Comparison of ENCODE assay signal across 10 mouse cellular contexts in the genomic region with DNA sequence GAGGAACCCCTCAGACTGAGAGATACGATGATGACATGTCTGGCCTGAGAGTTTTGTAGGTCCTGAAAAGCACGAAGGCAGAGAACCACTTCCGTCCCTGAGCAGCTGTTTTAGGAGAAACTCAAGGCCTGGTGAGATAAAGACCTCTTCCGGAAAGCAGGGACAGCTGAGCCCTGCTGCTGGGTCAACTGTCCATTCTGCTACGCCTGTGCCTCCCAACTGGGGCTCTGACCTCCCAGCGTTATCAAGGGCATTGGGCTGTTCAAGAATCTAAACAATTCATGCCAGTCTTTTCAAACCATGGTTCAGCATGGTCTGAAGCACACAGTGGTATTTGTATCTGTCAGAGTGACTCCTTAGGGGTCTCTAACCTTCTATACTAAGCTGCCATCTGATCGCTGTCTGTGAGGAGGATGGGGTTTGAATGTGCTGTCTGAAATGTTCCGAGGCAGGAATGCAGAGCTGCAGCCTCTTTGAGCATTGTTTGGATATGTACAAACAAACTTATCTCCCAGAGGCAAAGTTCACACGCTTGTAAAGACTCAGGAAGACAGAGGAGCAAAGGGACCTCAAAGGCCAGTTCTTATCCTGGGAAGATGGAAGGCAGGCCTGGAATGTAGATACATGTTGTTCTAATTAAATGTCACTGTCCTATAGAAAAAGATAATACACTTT.
DNase-seq lines count a peak whose midpoint lies in the region; ATAC-seq and TF ChIP-seq lines count a peak whose summit lies in the region.
"Had no signal": no experiment of that assay in that cellular context is flagged by ENCODE, and none has a peak within 500 bp of the region (broad histone marks: within the 10 kb centered on the region; RNA-seq: fewer than 3 reads in every experiment).

No protein-coding gene starts in this region.

- no peak for ATAC-seq in hindbrain, embryonic 13.5 days (ENCODE audit: low FRiP score)
- ATAC-seq in hindbrain, embryonic 11.5 days (ENCODE audit: low FRiP score) = no peak
- no peak for ATAC-seq in intestine, postnatal 0 days
- peak; percentile 65 for ATAC-seq in lung, postnatal 0 days

- H3K9me3 ChIP-seq in hindbrain, embryonic 13.5 days = no peaks in the 10 kb centered on the region
- no peaks in the 10 kb centered on the region for H3K9me3 ChIP-seq in hindbrain, embryonic 11.5 days (ENCODE audit: control insufficient read depth, low read length)
- no peaks in the 10 kb centered on the region for H3K9me3 ChIP-seq in intestine, postnatal 0 days (ENCODE audit: control insufficient read depth)
- no peaks in the 10 kb centered on the region for H3K9me3 ChIP-seq in lung, postnatal 0 days (ENCODE audit: low read length)
- H3K9me3 ChIP-seq: forebrain, embryonic 12.5 days had no signal

- H3K27ac ChIP-seq in hindbrain, embryonic 13.5 days = peak overlapping the region; percentile 30; the same call in 1 of the 2 replicates
- no peak overlapping the region; the same call in 1 of the 2 replicates for H3K27ac ChIP-seq in hindbrain, embryonic 11.5 days (ENCODE audit: low read depth, low read length)
- H3K27ac ChIP-seq in cortical plate, adult 2 months (ENCODE audit: insufficient read depth, low read length) = peak overlapping the region; percentile 75; the same call in 1 of the 2 replicates
- H3K27ac ChIP-seq in intestine, postnatal 0 days (ENCODE audit: low read depth, low read length) = peak overlapping the region; percentile 55
- H3K27ac ChIP-seq in lung, postnatal 0 days (ENCODE audit: low read length) = peak overlapping the region; percentile 27
- H3K27ac ChIP-seq in left cerebral cortex, adult 2 months = no peak overlapping the region
- H3K27ac ChIP-seq: forebrain, embryonic 12.5 days had no signal

- no peak for TF ChIP-seq EP300 in lung, postnatal 0 days (IDR thresholded peaks at IDR 0.05)

- DNase-seq in hindbrain, embryonic 11.5 days (ENCODE audit: low spot score) = no peak
- DNase-seq in lung, postnatal 0 days (ENCODE audit: low spot score) = peak; percentile 60
- no peak for DNase-seq in left cerebral cortex, adult 2 months (ENCODE audit: extremely low spot score in 1 of 2, low spot score in 2 of 2)
- DNase-seq in cerebellum, adult 11-12 months = no peak
- DNase-seq in cerebellum, adult 11 months = no peak
- DNase-seq: layer of hippocampus, postnatal 36 days had no signal

- H3K27me3 ChIP-seq in hindbrain, embryonic 13.5 days = no peaks in the 10 kb centered on the region
- no peaks in the 10 kb centered on the region for H3K27me3 ChIP-seq in hindbrain, embryonic 11.5 days (ENCODE audit: control insufficient read depth, insufficient read depth, low read length)
- H3K27me3 ChIP-seq in intestine, postnatal 0 days (replicated peaks; ENCODE audit: control insufficient read depth, insufficient read depth, low read length) = no peaks in the 10 kb centered on the region
- no peaks in the 10 kb centered on the region for H3K27me3 ChIP-seq in lung, postnatal 0 days (replicated peaks; ENCODE audit: insufficient read depth, low read length)
- H3K27me3 ChIP-seq: forebrain, embryonic 12.5 days had no signal

- TF ChIP-seq CTCF in cortical plate, adult 2 months (IDR thresholded peaks at IDR 0.05; ENCODE audit: extremely low read depth, insufficient read depth, low read length) = no peak
- TF ChIP-seq CTCF in intestine, postnatal 0 days (IDR thresholded peaks at IDR 0.05; ENCODE audit: low read depth) = no peak
- TF ChIP-seq CTCF in lung, postnatal 0 days (IDR thresholded peaks at IDR 0.05) = no peak
- no peak for TF ChIP-seq CTCF in left cerebral cortex, adult 2 months (IDR thresholded peaks at IDR 0.05)

- peaks cover 8% of the 10 kb centered on the region; the same call in 1 of the 2 replicates for H3K4me1 ChIP-seq in hindbrain, embryonic 13.5 days (replicated peaks)
- H3K4me1 ChIP-seq in hindbrain, embryonic 11.5 days (replicated peaks; ENCODE audit: control insufficient read depth, insufficient read depth, low read length) = no peaks in the 10 kb centered on the region
- H3K4me1 ChIP-seq in cortical plate, adult 2 months (ENCODE audit: control insufficient read depth, insufficient read depth, low read length) = no peaks in the 10 kb centered on the region; the same call in 1 of the 2 replicates
- peaks cover 15% of the 10 kb centered on the region; the same call in 1 of the 2 replicates for H3K4me1 ChIP-seq in intestine, postnatal 0 days (replicated peaks; ENCODE audit: control insufficient read depth, insufficient read depth, low read length)
- H3K4me1 ChIP-seq in lung, postnatal 0 days (ENCODE audit: insufficient read depth, low read depth, low read length) = peaks cover 14% of the 10 kb centered on the region; the same call in 1 of the 2 replicates

- no peak for TF ChIP-seq POLR2A in cortical plate, adult 2 months (IDR thresholded peaks at IDR 0.05; ENCODE audit: extremely low read depth, insufficient read depth, low read length)

- no peak overlapping the region for H3K9ac ChIP-seq in hindbrain, embryonic 13.5 days
- H3K9ac ChIP-seq in hindbrain, embryonic 11.5 days (ENCODE audit: low read depth, low read length) = no peak overlapping the region
- H3K9ac ChIP-seq in intestine, postnatal 0 days (ENCODE audit: low read depth, low read length) = no peak overlapping the region
- H3K9ac ChIP-seq in lung, postnatal 0 days (replicated peaks; ENCODE audit: low read depth) = no peak overlapping the region
- H3K9ac ChIP-seq: forebrain, embryonic 12.5 days had no signal

- H3K4me2 ChIP-seq in hindbrain, embryonic 13.5 days = no peak overlapping the region
- no peak overlapping the region for H3K4me2 ChIP-seq in hindbrain, embryonic 11.5 days (replicated peaks; ENCODE audit: low read depth, low read length)
- no peak overlapping the region for H3K4me2 ChIP-seq in intestine, postnatal 0 days (replicated peaks; ENCODE audit: low read depth)
- no peak overlapping the region for H3K4me2 ChIP-seq in lung, postnatal 0 days (replicated peaks; ENCODE audit: low read depth, low read length)
- H3K4me2 ChIP-seq: forebrain, embryonic 12.5 days had no signal

- 34% methylated on average over 9 of the region's 9 CpGs for WGBS in hindbrain, embryonic 13.5 days
- WGBS in hindbrain, embryonic 11.5 days = 25% methylated on average over 9 of the region's 9 CpGs
- 29% methylated on average over 9 of the region's 9 CpGs for WGBS in intestine, postnatal 0 days
- 18% methylated on average over 9 of the region's 9 CpGs for WGBS in lung, postnatal 0 days

- no peak overlapping the region for H3K4me3 ChIP-seq in hindbrain, embryonic 13.5 days
- H3K4me3 ChIP-seq in hindbrain, embryonic 11.5 days (ENCODE audit: low read depth, low read length) = no peak overlapping the region
- no peak overlapping the region for H3K4me3 ChIP-seq in cortical plate, adult 2 months (ENCODE audit: insufficient read depth, low read length)
- no peak overlapping the region for H3K4me3 ChIP-seq in intestine, postnatal 0 days (ENCODE audit: low read depth, low read length)
- H3K4me3 ChIP-seq in lung, postnatal 0 days (ENCODE audit: low read depth, low read length) = no peak overlapping the region
- H3K4me3 ChIP-seq in left cerebral cortex, adult 2 months = no peak overlapping the region
- H3K4me3 ChIP-seq: forebrain, embryonic 12.5 days had no signal

- no peaks in the 10 kb centered on the region for H3K36me3 ChIP-seq in hindbrain, embryonic 13.5 days
- H3K36me3 ChIP-seq in hindbrain, embryonic 11.5 days (ENCODE audit: control insufficient read depth, insufficient read depth, low read length) = no peaks in the 10 kb centered on the region
- no peaks in the 10 kb centered on the region for H3K36me3 ChIP-seq in intestine, postnatal 0 days (ENCODE audit: control insufficient read depth, insufficient read depth)
- H3K36me3 ChIP-seq in lung, postnatal 0 days (ENCODE audit: insufficient read depth, low read length) = no peaks in the 10 kb centered on the region
- H3K36me3 ChIP-seq: forebrain, embryonic 12.5 days had no signal

- intact Hi-C loops in left cerebral cortex, adult 2 months (cut with DNase I) = no loop called here

Comparison
In these comparisons a context has a peak if more than half of its experiments do, and no peak if none do; other contexts are left out.
1. H3K27ac ChIP-seq: peak in hindbrain, embryonic 13.5 days (single experiment), cortical plate, adult 2 months (single experiment), intestine, postnatal 0 days (single experiment) and lung, postnatal 0 days (single experiment); none in hindbrain, embryonic 11.5 days (single experiment) and left cerebral cortex, adult 2 months (single experiment).